Mouse (Mus musculus) brain, embryonic 14.5 days (tissue): ENCODE results near the gene Tbl1xr1.

Source experiments
- CTCF ChIP-seq: fragments of 200-500 bp; IDR thresholded peaks from 2 replicates; pipeline ENCODE4 v1.5.1; 2012; ENCODE audit warnings: inconsistent platforms, mild to moderate bottlenecking, moderate library complexity, borderline replicate concordance; ENCODE audit not compliant: insufficient read depth, insufficient read length; ENCODE audit errors: extremely low read depth
- POLR2A ChIP-seq: fragments of 200-500 bp; IDR thresholded peaks from 2 replicates; pipeline ENCODE4 v1.6.1; 2012; ENCODE audit warnings: mild to moderate bottlenecking, inconsistent platforms, borderline replicate concordance; ENCODE audit not compliant: poor library complexity, insufficient read depth, insufficient read length, severe bottlenecking; ENCODE audit errors: extremely low read depth

DNA sequence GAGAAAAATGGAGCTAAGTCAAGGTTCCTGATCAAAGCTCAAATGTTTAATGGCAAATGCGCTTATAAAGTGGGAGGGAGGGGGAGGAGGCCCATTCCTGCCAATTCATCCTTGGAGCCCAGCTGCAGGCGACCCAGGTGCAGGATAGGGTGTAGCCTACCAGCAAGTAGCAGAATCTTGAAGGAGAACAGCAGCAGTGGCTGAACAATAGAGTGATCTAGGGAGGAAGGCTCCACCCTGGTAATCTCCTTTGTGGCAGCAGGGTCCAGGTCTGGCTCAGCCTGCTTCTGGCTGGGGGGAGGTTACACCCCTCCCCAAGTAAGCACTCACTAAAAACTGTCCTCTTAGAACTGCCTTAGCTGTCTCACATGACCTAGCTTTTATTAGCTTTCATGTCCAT lies 79.9 kb downstream of the Tbl1xr1 start:
- TF ChIP-seq CTCF, result no peak
- no peak for TF ChIP-seq POLR2A
